Mouse (Mus musculus): ENCODE data around the gene Olfr315.
A peak's percentile ranks its signal among the peaks of the same experiment; 100 is the strongest.
"Not testable (repeated sequence)": the region's sequence is repeated elsewhere in the genome, so short reads cannot be mapped to it uniquely, and the experiment has no call there.

Gene Olfr315

DNA sequence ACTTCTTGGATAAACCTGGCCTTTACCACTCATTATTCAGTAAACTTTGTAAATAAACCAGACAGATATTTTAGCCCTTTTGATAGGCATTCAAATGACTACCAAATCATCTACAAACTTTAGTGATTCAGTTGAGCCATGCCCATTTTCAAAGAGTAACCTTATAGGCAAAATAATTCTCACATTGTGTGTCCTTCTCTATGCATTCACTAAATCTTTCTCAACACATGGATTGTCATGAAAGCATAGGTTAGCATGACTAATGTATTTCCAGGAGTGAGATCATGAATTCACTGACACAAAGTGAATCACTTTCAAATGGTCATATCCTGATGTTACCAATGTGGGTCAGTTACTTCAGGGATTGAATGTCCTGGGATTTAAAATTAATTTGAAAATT lies at the start of gene Olfr315:
Gene Olfr315 (plus strand): TSS at position 301 of the 400 bp plus-strand sequence.
- no peak for DNase-seq (ENCODE audit: low spot score in 2 of 2)

DNA sequence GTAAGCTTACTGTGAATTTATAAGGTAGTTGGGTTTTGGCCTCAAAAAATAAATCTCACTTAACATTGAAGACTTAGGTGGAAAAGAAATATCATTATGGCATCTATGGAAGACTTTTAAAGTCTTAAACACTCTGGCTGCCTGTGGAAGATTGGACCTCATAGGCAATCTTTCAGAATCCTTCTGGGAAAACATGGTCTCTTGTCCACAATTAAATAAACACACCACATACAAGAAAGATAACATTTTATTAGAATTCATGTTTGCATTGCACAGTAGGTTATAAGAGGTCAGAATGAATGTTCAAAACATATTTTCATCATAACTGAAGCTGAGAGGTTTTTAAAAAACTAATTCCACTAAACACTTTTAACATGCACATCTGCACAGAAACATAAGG lies 49.1 kb upstream of the Olfr315 start, which contains the start of gene Olfr318:
Gene Olfr318 (minus strand): TSS at position 101 of the 400 bp plus-strand sequence.
- no peak for DNase-seq (ENCODE audit: low spot score in 2 of 2)

DNA sequence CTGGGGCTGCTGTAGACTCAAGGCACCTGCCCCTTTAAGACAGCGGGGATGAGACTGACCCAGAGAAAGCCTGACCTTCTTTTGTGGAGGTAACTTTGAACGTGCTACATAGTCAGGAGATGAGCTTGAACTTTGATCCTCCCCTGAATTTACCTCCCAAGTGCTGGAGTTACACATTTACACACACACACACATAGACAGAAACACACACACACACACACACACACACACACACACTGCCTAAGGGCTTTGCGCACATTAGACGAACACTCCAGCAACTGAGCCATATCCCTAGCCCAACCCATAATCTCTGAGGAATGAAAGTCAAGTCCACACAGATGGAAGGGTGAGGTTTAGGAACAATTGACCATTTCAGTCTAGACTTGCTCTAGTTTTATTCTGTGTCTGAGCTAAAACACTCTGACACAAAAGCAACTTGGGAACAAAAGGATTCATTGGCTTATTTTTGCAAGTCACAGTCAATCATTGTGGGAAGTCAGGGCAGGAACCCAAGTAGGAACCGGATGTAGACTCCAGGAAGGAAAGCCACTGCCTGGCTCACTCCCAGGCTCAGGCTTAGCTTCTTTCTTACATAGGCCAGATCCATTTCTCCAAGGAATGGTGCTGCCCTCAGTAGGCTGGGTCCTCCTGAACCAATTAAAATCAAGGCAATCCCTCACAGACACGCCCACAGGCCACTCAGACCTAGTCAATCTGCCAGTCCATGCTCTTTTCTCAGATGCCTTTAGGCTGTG lies 44.9 kb upstream of the Olfr315 start:
- not testable (repeated sequence) for DNase-seq (ENCODE audit: low spot score in 2 of 2)

DNA sequence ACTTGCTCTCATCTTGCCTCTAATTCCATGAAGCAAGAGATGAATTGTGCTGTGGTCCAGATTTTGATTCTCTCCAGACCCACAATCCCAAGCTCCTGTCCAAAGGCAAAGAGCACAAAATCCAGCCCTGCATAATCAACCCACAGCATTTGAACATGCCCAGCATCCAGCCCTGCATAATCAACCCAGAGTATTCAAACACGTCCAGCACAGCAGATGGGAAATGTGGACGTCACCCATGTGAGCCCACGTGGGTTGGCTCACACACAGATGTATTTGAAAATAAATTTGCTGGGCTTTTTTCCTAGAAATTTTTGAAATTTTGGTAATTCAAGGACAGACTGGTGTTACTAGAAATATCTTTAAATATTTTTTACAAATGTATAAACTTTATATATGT lies 39.6 kb upstream of the Olfr315 start:
- peak in 1 of 2 experiments; percentile 26 for DNase-seq (ENCODE audit: low spot score in 2 of 2)

DNA sequence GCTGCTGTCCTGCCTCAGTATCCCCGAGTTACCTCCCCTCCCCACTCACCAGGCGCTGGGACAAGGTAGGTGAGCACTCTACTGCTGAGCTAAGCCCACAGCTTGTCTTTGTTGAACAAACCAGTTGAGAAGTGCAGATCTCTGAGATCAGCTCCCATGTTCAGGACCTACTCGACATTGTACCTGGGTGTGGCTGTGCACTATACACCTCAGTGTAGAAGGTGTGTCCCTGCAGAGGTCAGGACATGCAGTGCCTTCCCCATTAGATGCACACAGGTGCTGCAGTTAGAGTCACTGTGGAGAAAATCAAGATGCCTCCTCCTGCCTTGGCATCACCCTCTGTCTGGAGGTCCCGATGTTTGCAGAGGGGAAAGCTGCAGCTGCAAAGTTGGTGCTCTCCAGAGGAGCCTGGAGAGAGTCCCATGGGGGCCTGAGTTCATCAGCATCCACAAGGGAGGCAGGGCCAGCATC lies 34.2 kb upstream of the Olfr315 start, which contains the start of gene Olfr317:
Gene Olfr317 (minus strand): TSS at position 421 of the 471 bp plus-strand sequence.
- DNase-seq (ENCODE audit: low spot score in 2 of 2): no peak

DNA sequence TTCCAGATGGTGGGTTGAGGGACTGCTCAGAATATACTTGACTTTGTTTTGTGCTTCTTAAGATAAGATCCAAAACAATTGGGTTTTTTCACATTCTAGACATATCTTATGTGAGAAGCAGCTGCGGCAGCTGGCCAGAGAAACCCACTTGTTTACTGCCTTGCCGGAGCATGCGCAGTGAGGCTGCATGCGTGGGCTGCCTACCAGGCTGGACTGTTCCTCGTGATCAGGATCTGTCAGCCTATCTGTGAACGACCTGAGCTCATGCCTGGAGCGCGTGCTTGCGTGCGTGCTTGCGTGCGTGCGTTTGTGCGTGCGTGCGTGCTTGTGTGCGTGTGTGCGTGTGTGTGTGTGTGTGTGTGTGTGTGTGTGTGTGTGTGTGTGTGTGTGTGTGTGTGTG lies 21.9 kb upstream of the Olfr315 start:
- DNase-seq (ENCODE audit: low spot score in 2 of 2): peak; percentile 32 to 72

DNA sequence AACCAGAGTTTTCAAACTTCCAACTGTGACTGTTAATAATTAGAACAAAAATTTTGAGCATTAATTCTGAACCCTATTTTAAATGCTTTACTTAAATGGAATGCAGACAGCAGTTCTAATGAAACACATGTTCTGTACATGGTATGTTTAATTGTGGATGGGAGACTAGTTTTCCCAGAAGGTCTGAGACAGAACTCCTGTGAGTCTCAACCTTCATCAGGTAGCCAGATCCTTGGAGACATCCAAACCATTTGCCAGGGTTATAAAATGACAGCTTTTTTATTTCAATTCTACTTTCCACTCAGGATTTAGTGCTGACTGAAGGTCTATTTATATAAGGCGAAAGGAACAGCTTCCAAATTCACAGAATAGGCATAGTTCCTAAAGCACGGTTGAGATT lies 20.6 kb upstream of the Olfr315 start, which contains the start of gene Olfr316:
Gene Olfr316 (plus strand): TSS at position 301 of the 400 bp plus-strand sequence.
- no peak for DNase-seq (ENCODE audit: low spot score in 2 of 2)

DNA sequence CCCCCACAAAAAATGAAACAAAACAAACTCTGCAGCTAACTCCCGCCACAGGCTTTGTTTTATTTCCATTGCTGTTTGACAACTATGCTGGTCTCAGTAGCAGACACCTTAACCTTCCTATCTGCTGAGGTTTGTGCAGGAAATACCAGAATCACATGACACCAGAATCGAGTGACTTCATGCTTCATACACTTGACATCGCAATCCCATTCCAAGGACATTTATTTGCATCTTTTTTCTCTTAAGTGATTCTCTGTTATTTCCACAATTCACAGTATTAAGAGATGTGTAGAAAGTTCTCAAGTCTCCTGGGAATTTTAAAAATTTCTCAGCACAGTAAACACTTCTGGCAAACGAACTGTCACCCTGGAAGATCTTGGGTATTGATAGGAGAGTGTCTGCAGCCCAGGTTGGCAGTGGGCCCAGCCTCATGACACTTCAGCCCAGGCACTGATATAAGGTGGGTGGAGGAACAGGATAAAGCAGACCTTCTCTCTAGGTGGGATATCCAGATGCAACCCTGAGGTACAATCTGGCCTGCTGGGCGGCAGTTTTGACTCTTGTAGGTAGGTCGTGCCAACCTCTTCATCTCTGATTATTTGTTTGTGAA lies 9.6 kb downstream of the Olfr315 start, which contains the start of gene Olfr314:
Gene Olfr314 (plus strand): TSS at position 473 of the 610 bp plus-strand sequence.
- DNase-seq (ENCODE audit: low spot score in 2 of 2): no peak

DNA sequence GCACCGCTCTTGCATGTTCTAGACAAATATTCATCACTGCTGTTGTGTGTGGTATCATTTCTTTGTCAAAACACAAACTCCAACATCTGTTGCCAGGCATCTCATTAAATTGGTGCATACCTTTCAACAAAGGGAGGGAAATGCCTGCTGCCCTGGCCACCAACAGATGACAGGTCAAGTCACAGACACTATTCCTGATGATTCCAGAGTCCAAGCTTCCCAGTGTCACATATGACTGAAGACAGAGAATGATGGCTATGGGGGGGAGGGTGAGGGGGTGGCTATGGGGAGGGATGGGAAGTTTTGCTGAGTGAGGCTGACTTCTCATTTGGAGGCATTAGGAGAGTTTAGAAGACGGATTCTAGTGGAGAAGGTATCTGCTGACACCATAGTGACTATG lies 11.2 kb downstream of the Olfr315 start:
- no peak for DNase-seq (ENCODE audit: low spot score in 2 of 2)

DNA sequence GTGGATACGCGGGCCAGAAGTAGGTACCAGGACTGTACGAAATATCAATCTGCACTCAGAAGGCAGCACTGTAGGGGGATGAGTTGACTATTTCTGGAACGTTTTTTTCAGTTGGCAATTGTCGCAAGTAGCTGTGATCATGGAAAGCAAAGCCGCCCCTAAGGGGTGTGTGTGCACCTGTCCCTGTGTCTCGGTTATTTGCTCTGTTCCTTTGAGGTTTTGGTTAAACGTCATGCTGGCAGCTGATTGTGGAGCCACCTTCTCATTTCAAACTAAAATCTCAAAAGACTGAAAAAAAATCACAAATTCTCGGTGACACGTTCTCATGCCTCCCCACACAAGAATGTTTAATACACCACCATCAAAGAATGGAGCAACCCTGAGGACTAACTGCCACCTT lies 14.7 kb downstream of the Olfr315 start:
- DNase-seq (ENCODE audit: low spot score in 2 of 2): no peak

DNA sequence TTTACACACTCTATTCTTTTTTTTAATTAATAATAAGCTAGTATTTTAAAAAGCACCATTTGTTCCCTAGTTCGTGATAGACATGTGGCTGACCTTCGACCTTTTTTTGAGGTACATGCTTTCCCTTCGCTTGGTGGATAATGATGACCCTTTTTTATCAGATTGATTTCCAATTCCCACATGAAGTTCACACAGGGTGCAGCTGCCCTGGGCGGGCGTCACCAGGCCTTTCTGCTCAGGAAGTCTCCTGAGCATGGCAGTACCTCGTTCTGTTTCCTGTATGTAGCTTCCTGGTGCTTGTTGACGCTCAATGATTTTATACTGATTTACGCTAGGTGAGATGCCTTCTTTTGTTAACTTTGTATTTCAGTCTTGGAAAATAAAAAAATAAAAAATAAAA lies 15.4 kb downstream of the Olfr315 start:
- DNase-seq (ENCODE audit: low spot score in 2 of 2): no peak

DNA sequence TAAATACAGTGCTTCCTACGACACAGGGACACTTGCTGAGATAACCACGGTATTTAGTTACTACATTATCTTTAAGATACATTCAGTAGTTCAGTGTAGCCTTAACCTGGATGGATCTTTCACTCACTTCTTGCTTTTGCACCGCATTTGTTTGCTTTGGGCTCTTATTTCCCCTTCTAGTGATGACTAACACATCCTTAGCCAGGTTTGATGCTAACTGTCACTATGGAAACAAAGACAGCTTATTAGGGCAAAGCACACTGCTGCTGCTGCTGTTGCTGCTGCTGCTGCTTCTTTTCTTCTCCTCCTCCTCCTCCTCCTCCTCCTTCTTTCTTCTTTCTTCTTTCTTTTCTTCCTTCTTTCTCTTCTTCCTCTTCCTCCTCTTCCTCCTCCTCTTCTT lies 16.5 kb downstream of the Olfr315 start:
- DNase-seq (ENCODE audit: low spot score in 2 of 2): no peak

DNA sequence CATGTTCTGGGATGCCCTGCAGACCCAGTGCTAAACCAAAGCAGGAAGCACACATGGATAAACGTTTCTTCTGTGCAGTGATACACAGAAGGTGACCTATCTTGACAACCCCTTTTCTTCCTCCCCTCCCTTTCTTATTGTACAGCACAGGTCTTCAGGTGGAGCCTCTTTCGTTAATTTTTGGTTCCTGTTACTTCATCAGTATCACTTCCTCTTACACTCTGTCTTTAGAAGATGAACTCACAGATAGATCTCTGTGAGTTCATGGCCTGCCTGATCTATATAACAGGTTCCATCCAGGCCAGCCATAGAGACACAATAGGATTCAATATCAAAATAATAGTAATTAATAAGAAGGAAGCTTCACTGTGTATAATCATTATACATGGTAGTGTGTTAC lies 17.1 kb downstream of the Olfr315 start:
- DNase-seq (ENCODE audit: low spot score in 2 of 2): no peak

DNA sequence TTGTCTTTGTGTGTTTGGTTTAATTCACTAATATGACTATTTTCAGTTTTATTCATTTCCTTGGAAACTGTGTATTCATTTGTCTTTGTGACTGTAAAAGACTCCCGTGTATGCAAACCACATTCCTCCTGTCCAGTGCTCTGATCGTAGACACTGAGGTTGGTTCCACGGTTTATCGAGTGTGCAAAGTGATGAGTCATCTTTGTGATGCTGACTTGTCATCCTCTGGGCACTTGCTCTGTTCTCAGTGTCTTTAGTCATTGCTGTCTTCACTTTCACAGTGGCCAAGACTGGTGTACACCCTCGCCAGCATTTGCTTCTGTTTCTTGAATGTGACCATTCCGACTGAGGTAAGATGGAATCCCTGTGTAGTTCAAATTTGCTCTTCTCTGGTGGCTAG lies 17.7 kb downstream of the Olfr315 start:
- no peak for DNase-seq (ENCODE audit: low spot score in 2 of 2)

DNA sequence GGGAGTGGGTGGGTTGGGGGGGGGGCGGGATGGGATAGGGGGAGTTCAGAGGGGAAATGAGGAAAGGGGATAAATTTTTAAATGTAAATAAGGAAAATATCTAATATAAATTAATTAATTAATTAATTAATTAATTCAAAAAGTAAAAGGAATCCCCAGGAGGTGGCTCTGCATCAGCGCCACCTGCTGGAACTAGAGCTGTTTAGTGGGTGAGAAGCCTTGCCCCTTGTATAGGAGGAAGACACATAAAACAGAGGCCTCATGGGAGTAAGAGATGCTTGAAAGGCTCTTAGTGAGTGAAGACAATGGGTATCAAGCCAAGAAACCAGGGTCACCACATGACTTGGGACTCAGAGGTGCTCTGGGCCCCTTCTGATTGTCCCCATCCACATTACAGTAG lies 22.9 kb downstream of the Olfr315 start:
- DNase-seq (ENCODE audit: low spot score in 2 of 2): no peak

DNA sequence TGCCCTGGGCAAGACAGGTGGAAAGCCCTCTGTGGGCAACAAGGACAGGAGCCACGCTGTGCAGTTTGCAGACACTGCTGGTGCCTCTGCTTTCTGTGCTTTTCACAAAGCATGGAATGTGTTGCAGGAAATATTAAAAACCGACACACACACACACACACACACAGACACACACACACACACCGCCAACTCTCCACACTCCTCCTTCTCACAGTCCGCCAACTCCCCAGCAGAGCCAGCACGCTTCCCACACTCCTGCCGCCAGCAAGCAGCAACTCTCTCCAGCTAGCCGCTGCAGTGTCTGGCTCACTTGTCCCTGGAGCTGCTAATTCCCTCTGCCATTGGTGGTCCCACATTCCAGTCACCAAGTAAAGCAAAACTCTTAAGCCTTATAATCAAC lies 23.9 kb downstream of the Olfr315 start:
- peak; percentile 42 to 81 for DNase-seq (ENCODE audit: low spot score in 2 of 2)

DNA sequence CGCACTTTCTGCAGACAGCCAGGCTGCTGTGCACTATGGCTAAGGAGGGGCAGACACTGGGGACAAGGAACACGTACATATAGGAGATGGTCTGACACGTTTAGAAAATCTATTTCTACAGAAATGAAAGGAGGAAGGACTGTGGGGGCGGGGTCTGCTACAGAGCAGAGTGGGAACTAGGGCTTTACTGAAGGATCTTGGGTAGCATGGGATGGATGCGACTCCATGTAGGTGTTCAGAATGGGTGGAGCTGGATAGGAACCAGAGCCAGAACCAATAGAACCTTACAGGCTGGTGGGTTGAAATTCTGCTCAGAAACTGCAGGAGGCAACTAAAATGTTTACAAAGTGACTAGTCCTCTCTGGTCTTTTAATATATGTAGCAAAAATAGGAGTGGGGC lies 26.8 kb downstream of the Olfr315 start:
- peak in 1 of 2 experiments; percentile 45 for DNase-seq (ENCODE audit: low spot score in 2 of 2)

DNA sequence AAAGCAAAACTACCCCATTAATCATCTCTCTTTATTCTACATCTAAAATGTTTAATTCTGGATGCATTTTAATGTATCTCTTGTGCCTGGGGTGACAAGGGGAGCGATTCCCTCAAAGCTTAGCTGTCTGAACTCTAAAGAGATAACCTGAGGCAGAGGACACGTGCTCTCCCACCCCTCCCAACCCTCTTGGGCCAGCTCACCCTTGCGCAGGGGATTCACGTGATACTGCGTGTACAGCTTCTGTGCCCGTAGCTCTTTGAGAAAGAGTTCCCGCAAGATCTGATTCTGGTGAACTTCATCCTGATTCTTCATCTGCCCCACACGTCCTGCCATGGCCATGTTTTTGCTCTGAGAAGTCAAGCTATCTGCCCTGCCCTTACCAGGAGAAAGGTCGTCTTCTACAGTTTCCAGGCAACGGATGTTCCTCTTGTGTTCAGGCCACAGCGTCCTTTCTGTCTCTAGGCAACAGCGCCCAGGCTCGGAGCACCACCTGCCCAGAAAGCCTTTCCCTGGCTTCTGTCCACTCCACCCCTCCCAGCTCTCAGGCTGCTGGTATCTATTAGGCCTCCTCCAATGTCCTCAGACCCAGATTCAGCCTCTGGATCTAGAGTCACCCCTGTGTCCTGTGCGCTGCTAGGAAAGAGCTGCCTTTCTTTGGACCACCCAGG lies 28.7 kb downstream of the Olfr315 start, which contains the start of gene Fam183b:
Gene Fam183b (minus strand): TSS at position 403 of the 671 bp plus-strand sequence.
- DNase-seq (ENCODE audit: low spot score in 2 of 2): peak in 1 of 2 experiments; percentile 11

DNA sequence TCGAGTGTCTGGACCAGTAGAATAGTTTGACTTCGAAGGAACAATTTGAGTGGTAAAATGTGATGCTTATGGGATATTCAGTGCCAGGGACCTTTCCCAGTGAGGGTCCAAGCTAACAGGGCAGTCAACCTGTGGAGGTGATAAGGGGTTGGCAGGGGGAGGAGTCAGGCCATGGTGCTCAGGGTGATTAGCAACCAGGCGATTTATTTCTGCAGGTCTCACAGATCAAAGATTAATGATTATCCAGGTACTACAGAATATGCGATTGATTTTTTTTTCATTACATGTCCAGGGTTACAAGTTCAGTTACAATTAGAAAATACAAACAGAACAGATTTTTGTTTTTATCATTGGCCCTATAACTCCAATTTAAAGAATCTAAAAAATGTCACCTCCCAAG lies 30.9 kb downstream of the Olfr315 start:
- DNase-seq (ENCODE audit: low spot score in 2 of 2): no peak

DNA sequence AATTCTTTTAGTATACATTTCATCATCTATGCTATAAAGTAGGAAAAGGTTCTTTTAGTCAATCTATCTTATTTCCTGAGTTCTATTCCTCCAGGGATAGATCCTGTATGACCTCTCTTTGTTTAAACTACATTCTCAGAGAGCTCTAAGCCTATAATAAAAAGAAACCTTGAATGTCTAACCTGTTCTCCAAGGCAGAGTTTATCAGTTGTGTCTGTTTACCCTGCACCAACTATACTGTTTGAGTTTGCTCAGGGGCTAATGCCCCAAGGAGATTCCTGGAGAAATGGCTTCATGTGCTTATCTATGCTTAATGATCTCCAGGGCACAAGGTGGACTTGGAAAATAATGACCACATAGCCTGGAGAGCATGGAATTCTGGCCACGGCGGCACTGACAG lies 31.4 kb downstream of the Olfr315 start:
- DNase-seq (ENCODE audit: low spot score in 2 of 2): no peak

DNA sequence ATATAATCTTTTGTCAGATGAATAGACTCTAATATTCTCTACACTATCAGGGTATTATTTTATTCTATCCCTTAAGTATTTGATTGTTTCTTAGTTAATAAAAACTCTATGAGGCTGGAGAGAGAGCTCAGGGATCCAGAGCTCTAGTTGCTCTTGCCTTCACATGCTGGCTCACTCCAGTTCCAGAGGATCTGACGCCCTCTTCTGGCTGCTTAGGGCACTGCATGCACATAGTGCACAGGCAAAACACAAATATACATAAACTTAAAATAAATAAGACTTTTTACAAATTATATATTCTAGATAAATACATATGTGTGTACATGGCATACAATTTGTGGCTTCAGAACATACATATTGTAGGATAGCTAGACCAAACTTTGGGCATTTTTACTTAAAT lies 39.0 kb downstream of the Olfr315 start:
- no peak for DNase-seq (ENCODE audit: low spot score in 2 of 2)

DNA sequence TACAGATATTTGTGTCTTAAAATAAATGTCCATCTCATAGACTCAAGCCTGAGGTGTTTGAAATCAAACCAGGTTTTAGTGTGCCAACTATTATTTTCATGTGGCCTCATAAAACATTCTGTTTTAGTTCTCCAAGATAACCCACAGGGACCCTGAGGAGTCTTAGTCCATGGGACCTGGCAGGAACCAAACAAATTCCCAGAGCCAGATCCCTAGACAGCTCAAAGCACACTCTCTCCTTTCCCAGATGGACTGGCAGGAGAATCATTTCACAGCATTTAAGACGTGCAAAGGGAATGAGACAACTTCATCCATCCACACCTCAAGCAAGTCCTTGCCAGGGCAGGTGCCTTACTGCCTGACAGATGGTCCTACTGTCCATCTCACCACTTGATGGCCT lies 41.7 kb downstream of the Olfr315 start, which contains the start of gene Olfr313:
Gene Olfr313 (plus strand): TSS at position 301 of the 400 bp plus-strand sequence.
- DNase-seq (ENCODE audit: low spot score in 2 of 2): not testable (repeated sequence)

All from left cerebral cortex, adult 9 months (tissue).